Mouse (Mus musculus) kidney, adult 18-20 months (tissue): ENCODE measurements around the gene Slc16a3.

Experiments
- DNase-seq: peaks from one replicate; pipeline ENCODE4 v3.0.0; 2021

Gene Slc16a3

GRCm38 (mm10) chr11:120948861-120949851 is 876 bp downstream of the Slc16a3 start:
- no peak for DNase-seq

DNA sequence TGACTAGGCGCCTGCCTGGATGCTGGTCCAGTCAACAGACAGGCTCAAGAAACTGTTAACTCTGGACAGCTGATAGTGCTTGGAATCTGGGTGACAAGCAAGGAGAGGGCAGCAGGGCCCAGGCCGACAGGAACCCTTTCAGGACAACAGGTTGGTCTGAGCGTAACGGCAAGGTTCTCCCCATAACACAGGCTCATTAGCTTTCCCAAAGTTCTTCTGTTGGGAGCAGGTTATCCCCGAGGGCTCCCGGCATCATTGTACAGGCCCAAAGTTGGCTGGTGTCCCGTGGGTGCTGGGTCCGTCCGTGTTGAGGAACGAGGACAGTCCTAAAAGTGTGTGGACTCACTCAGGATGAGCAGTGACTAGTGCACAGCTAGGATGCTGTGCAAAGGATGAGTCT is 1.6 kb downstream of the Slc16a3 start:
- DNase-seq = no peak

GRCm38 (mm10) chr11:120950281-120951202 is 2.3 kb downstream of the Slc16a3 start:
- DNase-seq = peak; percentile 86

DNA sequence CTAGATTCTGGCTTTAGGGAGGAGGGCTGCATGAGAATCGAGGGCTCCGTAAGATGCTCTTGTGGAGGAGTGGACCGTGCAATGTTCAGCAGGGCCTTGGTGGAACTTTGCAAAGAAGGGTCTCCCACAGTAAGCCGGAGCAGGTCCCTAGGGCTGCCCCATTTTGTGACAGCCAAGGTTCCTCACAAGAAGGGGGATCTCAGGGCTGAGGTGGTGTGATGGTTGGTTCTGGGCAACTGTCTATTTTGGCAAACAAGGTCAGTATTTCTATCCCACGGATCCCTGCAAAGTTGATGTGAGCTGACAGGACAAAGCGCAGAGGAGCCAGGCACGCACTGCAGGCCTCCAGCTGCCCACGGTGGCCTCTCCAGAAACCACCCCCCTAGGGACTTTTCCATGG is 3.0 kb downstream of the Slc16a3 start:
- DNase-seq = no peak

- no peak for DNase-seq
Measured at GRCm38 (mm10) chr11:120951731-120952730, 3.8 kb downstream of the Slc16a3 start.

DNA sequence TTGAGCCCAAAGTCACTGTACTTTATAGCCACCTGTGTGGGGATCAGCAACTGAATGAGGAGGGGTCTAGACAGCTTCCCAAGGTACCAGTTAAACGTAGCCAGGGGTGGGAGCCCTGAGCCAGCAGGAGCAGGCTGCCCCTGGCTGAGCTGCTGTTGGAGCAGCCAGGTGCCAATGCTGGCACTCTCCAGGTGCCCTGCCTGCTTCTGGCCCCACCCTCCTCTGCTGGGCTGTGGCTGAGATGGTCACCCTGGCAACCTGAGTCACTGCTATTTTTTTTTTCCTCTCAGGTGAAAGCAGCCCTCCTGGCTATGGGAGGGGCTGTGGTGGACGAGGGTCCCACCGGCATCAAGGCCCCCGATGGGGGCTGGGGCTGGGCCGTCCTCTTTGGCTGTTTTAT is 6.7 kb downstream of the Slc16a3 start:
- no peak for DNase-seq

- no peak for DNase-seq
Measured at GRCm38 (mm10) chr11:120955701-120956100, 7.4 kb downstream of the Slc16a3 start.

DNA sequence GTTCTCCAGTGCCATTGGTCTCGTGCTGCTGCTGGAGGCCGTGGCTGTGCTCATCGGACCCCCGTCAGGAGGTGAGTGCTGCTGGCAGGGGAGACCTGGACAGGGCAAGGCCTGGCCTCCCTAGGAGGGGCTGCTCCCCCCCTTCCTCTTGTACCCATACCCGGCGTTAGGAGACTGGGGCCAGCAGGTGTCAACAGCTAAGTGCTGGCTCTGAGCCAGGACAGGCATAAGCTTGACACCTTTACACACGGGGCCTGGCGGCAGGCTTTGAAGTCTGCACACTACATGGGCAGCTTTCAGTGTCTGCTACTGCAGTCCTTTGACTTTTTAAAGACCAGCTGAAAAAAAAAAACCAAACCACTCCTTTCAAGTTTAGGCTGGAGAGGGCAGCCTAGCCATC is 8.8 kb downstream of the Slc16a3 start:
- DNase-seq = no peak

- DNase-seq = no peak
Measured at GRCm38 (mm10) chr11:120957731-120958257, 9.5 kb downstream of the Slc16a3 start.

DNA sequence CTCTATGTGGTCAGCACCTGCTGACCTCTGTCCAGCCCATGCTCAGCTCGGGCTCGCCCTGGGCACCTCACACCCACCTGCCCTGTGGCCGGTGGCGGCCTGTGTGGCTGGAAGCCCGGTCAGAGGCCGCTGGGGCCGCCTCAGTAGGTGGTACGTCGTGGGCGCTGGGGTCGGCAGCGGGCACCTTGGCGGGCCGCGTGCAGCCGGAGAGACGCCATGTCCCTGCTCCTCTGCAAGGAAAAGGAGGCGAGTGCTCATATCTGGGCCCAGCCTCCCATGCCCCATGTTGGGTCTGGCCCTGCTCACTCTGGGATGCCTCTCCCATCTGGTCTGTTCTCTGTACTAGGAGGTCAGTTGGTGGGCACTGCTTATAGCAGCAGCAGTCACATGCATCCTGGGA is 10.8 kb downstream of the Slc16a3 start:
- no peak for DNase-seq

DNA sequence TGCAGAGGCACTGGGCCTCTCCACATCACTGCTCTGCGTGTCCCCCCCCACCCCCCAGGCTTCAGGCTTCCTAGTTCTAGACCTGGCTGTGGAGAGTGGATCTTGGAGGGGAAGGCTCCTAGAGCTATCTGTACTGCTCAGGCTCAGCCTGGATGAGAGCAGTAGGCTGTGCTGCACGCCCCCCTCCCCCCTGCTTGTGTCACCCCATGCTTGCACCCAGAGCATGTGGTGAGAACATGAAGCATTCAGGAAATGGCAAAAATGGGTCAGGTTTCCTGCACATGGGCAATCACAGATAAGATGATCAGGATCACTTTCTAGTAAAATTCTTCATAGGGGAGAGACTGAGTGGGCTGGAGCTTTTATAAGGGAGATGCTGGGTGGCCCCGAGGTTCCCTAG is 11.3 kb downstream of the Slc16a3 start:
- no peak for DNase-seq

- no peak for DNase-seq
Measured at GRCm38 (mm10) chr11:120960248-120960647, 12.0 kb downstream of the Slc16a3 start.

- no peak for DNase-seq
Measured at GRCm38 (mm10) chr11:120961594-120961993, 13.3 kb downstream of the Slc16a3 start.

DNA sequence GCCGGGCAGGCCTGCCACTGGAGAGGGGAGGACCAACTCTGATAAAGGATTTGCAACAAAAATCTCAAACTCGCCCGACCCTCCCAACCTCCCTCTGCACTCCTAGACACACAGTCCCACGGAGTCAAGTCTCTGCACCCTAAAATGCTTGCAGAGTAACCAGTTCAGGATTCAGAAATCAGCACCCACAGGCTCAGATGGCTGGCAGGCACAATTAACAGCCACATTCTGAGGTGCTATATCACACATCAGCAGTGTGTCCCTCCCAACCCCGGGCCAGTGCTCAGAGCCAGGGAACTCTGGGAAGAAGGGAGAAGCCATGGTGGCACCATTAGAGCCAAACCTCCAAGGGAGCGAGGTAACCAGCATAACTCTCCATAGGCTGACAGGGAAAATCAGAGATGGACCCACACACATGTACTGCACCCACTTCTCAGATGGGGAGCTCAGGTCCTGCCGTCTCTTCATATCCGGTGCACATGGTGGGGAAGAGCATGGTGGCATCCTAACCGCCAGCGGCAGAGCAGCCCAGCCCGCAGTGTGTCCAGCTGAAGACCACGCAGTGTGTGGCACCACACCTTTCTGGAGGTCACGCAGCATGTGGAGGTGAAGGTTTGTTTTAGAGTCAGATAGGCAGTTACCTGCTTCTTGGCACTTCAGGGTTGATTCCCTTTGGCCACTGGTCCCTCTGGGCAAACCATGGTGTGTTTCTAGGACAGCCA is 13.9 kb downstream of the Slc16a3 start:
- no peak for DNase-seq

GRCm38 (mm10) chr11:120962909-120963308 is 14.6 kb downstream of the Slc16a3 start:
- DNase-seq = no peak

- no peak for DNase-seq
Measured at GRCm38 (mm10) chr11:120964195-120965157, 16.2 kb downstream of the Slc16a3 start.

DNA sequence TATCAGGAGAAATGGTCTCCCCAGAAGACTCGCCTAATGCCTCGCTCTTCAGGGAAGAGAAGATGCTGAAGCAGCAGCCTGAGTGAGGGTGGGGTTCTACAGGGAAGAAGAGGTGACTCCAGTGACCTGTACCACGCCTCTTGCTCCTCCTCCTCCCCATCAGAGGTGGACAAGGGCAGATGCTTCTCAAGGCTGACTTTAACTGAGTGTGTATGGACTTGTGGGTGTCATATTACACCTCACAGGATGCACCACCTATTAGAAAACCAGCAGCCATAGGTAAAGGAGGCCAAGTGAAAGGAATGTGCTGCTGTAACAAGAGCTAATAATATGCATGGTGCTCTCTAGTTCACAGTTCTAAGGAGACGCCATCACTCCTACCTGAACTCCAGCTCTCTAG is 17.3 kb downstream of the Slc16a3 start:
- DNase-seq = no peak

GRCm38 (mm10) chr11:120969742-120970141 is 21.5 kb downstream of the Slc16a3 start:
- DNase-seq = no peak

DNA sequence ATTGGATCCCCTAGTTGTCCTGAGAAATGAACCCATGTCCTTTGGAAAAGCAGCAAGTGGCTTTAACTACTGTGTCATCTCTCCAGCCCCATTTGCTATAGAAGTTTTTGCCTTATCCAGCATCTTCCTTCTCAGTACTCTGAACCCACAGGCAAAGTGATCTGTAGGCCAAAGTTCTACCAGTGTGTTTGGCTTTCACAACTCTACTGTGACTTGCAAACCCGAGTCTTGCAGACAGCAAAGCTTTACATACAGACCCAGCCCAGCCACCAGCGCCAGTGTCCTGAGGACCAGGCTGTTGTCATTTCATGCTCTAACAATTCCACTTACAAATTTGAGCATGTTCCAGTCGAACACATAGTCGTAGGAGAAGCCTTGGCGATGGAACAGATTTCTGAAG is 23.0 kb downstream of the Slc16a3 start:
- no peak for DNase-seq

DNA sequence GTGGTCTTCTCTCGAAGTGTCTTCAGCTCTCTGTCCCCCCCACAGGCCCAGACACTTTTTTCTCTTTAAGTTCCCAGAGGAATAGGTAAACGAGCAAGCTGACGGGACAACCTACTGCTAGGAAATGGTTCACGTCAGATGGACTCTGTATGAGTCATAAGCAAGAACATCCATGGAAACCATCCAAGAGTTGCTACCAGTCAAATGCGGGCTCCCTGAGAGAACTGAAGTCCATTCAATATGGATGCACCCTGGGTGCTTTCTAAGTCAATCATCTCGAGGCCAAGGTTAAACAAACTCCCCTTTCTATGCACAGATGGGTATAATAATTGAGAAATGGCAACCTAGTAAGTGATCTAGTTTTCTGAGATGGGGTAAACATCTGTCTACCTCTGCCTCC is 25.0 kb downstream of the Slc16a3 start:
- DNase-seq = no peak
